Mouse (Mus musculus): ENCODE data around the gene Rpl22l1. TPM values are rescaled to one million over a fixed set of nuclear protein-coding genes. Genes with fewer than 3 reads are reported as not detected.

Rpl22l1 gene
- total and polyA plus RNA-seq, 2 experiments from 2014 or later = 116 to 341 TPM

GRCm38 (mm10) chr3:28794835-28795234, 10.4 kb upstream of the Rpl22l1 start:
- Histone ChIP-seq H3K27me3 (ENCODE audit: insufficient read depth, low read length) (no peaks in the 10 kb centered on the region), H3K27ac (no peak overlapping the region), H3K4me2 (ENCODE audit: low read depth, low read length) (no peak overlapping the region), H3K9ac (replicated peaks; ENCODE audit: low read length) (no peak overlapping the region), H3K4me1 (ENCODE audit: insufficient read depth, low read length) (no peaks in the 10 kb centered on the region), H3K9me3 (ENCODE audit: low read length) (no peaks in the 10 kb centered on the region), H3K36me3 (ENCODE audit: insufficient read depth, low read length) (no peaks in the 10 kb centered on the region), H3K4me3 (ENCODE audit: low read length) (no peak overlapping the region)
- TF ChIP-seq CTCF (IDR thresholded peaks at IDR 0.05; ENCODE audit: low read depth) = no peak
- DNase-seq (ENCODE audit: low spot score) (no peak), ATAC-seq (no peak)
- WGBS = 93% methylated on average over 7 of the region's 7 CpGs

- TF ChIP-seq CTCF (IDR thresholded peaks at IDR 0.05; ENCODE audit: low read depth) = no peak
- H3K36me3 ChIP-seq (ENCODE audit: insufficient read depth, low read length) = peaks cover 5% of the 10 kb centered on the region; the same call in 1 of the 2 replicates
- H3K4me1 ChIP-seq (ENCODE audit: insufficient read depth, low read length) = peaks cover 6% of the 10 kb centered on the region; the same call in 1 of the 2 replicates
- H3K4me3 ChIP-seq (ENCODE audit: low read length) = no peak overlapping the region
- no peak overlapping the region for H3K9ac ChIP-seq (replicated peaks; ENCODE audit: low read length)
- 89% methylated on average over 4 of the region's 4 CpGs for WGBS
- ATAC-seq = no peak
- no peaks in the 10 kb centered on the region for H3K9me3 ChIP-seq (ENCODE audit: low read length)
- no peak for DNase-seq (ENCODE audit: low spot score)
- no peaks in the 10 kb centered on the region for H3K27me3 ChIP-seq (ENCODE audit: insufficient read depth, low read length)
- H3K27ac ChIP-seq = no peak overlapping the region
- no peak overlapping the region for H3K4me2 ChIP-seq (ENCODE audit: low read depth, low read length)
Observed at GRCm38 (mm10) chr3:28808039-28808643, 2.9 kb downstream of the Rpl22l1 start.

- TF ChIP-seq CTCF (IDR thresholded peaks at IDR 0.05; ENCODE audit: low read depth) = no peak
- 73% methylated on average over 4 of the region's 4 CpGs for WGBS
- no peak overlapping the region for H3K4me3 ChIP-seq (ENCODE audit: low read length)
- no peaks in the 10 kb centered on the region for H3K9me3 ChIP-seq (ENCODE audit: low read length)
- H3K36me3 ChIP-seq (ENCODE audit: insufficient read depth, low read length) = peaks cover 5% of the 10 kb centered on the region; the same call in 1 of the 2 replicates
- H3K27ac ChIP-seq = no peak overlapping the region
- H3K4me1 ChIP-seq (ENCODE audit: insufficient read depth, low read length) = peaks cover 3% of the 10 kb centered on the region; the same call in 1 of the 2 replicates
- no peak for DNase-seq (ENCODE audit: low spot score)
- H3K4me2 ChIP-seq (ENCODE audit: low read depth, low read length) = no peak overlapping the region
- H3K27me3 ChIP-seq (ENCODE audit: insufficient read depth, low read length) = no peaks in the 10 kb centered on the region
- no peak overlapping the region for H3K9ac ChIP-seq (replicated peaks; ENCODE audit: low read length)
- ATAC-seq = no peak
Observed at GRCm38 (mm10) chr3:28811441-28811840, 6.2 kb downstream of the Rpl22l1 start.

- H3K4me2 ChIP-seq (ENCODE audit: low read depth, low read length) = no peak overlapping the region
- no peak overlapping the region for H3K4me3 ChIP-seq (ENCODE audit: low read length)
- H3K4me1 ChIP-seq (ENCODE audit: insufficient read depth, low read length) = no peaks in the 10 kb centered on the region
- WGBS = 8% methylated on average over 4 of the region's 4 CpGs
- 0 out of 2 replicates have a peak, but pooled peaks have one; percentile 54 for ATAC-seq
- peak; percentile 88 for DNase-seq (ENCODE audit: low spot score)
- H3K9me3 ChIP-seq (ENCODE audit: low read length) = no peaks in the 10 kb centered on the region
- no peaks in the 10 kb centered on the region for H3K36me3 ChIP-seq (ENCODE audit: insufficient read depth, low read length)
- no peaks in the 10 kb centered on the region for H3K27me3 ChIP-seq (ENCODE audit: insufficient read depth, low read length)
- no peak overlapping the region for H3K27ac ChIP-seq
- no peak overlapping the region for H3K9ac ChIP-seq (replicated peaks; ENCODE audit: low read length)
- peak; percentile 80 for TF ChIP-seq CTCF (IDR thresholded peaks at IDR 0.05; ENCODE audit: low read depth)
Observed at GRCm38 (mm10) chr3:28814361-28814760, 9.1 kb downstream of the Rpl22l1 start.

GRCm38 (mm10) chr3:28816010-28816540, 10.8 kb downstream of the Rpl22l1 start:
- DNase-seq (ENCODE audit: low spot score) = no peak
- Histone ChIP-seq H3K4me3 (ENCODE audit: low read length) (no peak overlapping the region), H3K4me1 (ENCODE audit: insufficient read depth, low read length) (no peaks in the 10 kb centered on the region), H3K27ac (no peak overlapping the region), H3K36me3 (ENCODE audit: insufficient read depth, low read length) (no peaks in the 10 kb centered on the region), H3K27me3 (ENCODE audit: insufficient read depth, low read length) (no peaks in the 10 kb centered on the region), H3K9ac (replicated peaks; ENCODE audit: low read length) (no peak overlapping the region), H3K4me2 (ENCODE audit: low read depth, low read length) (no peak overlapping the region), H3K9me3 (ENCODE audit: low read length) (no peaks in the 10 kb centered on the region)
- 0 out of 2 replicates have a peak, but pooled peaks have one; percentile 27 for ATAC-seq
- no peak for TF ChIP-seq CTCF (IDR thresholded peaks at IDR 0.05; ENCODE audit: low read depth)
- 76% methylated on average over 4 of the region's 4 CpGs for WGBS

- DNase-seq (ENCODE audit: low spot score) (no peak), ATAC-seq (no peak)
- Histone ChIP-seq H3K27ac (no peak overlapping the region), H3K4me3 (ENCODE audit: low read length) (no peak overlapping the region), H3K9me3 (ENCODE audit: low read length) (no peaks in the 10 kb centered on the region), H3K4me1 (ENCODE audit: insufficient read depth, low read length) (no peaks in the 10 kb centered on the region), H3K9ac (replicated peaks; ENCODE audit: low read length) (no peak overlapping the region), H3K27me3 (ENCODE audit: insufficient read depth, low read length) (no peaks in the 10 kb centered on the region), H3K4me2 (ENCODE audit: low read depth, low read length) (no peak overlapping the region), H3K36me3 (ENCODE audit: insufficient read depth, low read length) (no peaks in the 10 kb centered on the region)
- TF ChIP-seq CTCF (IDR thresholded peaks at IDR 0.05; ENCODE audit: low read depth) = no peak
- 91% methylated on average over 1 of the region's 1 CpGs for WGBS
Observed at GRCm38 (mm10) chr3:28826272-28826671, 21.0 kb downstream of the Rpl22l1 start.

- H3K9ac ChIP-seq (replicated peaks; ENCODE audit: low read length) = no peak overlapping the region
- no peak for ATAC-seq
- no peaks in the 10 kb centered on the region for H3K9me3 ChIP-seq (ENCODE audit: low read length)
- no peak overlapping the region for H3K4me2 ChIP-seq (ENCODE audit: low read depth, low read length)
- 89% methylated on average over 2 of the region's 2 CpGs for WGBS
- no peak for DNase-seq (ENCODE audit: low spot score)
- no peaks in the 10 kb centered on the region for H3K27me3 ChIP-seq (ENCODE audit: insufficient read depth, low read length)
- no peak overlapping the region for H3K4me3 ChIP-seq (ENCODE audit: low read length)
- no peaks in the 10 kb centered on the region for H3K4me1 ChIP-seq (ENCODE audit: insufficient read depth, low read length)
- H3K27ac ChIP-seq = no peak overlapping the region
- H3K36me3 ChIP-seq (ENCODE audit: insufficient read depth, low read length) = no peaks in the 10 kb centered on the region
- no peak for TF ChIP-seq CTCF (IDR thresholded peaks at IDR 0.05; ENCODE audit: low read depth)
Observed at GRCm38 (mm10) chr3:28827605-28828004, 22.4 kb downstream of the Rpl22l1 start.
